ENCODE assay signal across 19 mouse cellular contexts in genomic region chr17:71579176-71579705, GRCm38 (mm10). TPM values are rescaled to one million over a fixed set of nuclear protein-coding genes. Genes with fewer than 3 reads are reported as not detected.
DNase-seq lines count a peak whose midpoint lies in the region; ATAC-seq lines count a peak whose summit lies in the region.
"Had no signal": no experiment of that assay in that cellular context is flagged by ENCODE, and none has a peak within 500 bp of the region (broad histone marks: within the 10 kb centered on the region; RNA-seq: fewer than 3 reads in every experiment).

No protein-coding gene starts in this region.

- DNase-seq in spleen, postnatal 36 days (ENCODE audit: low spot score in 2 of 2): peak; percentile 31 to 32
- no peak for DNase-seq in spleen, postnatal 4 days (ENCODE audit: low spot score in 2 of 2)
- DNase-seq in lung, postnatal 36 days: no peak
- DNase-seq in urinary bladder, postnatal 14 days (ENCODE audit: low spot score): no peak
- DNase-seq: adrenal gland, postnatal 10 days; adrenal gland, postnatal 36 days; cerebellum, adult 18-20 months; cerebellum, adult 9-10 months; cerebellum, postnatal 14 days; gastrocnemius, postnatal 10 days; gastrocnemius, postnatal 36 days; heart, adult 11 months had no signal

- 0 out of 2 replicates have a peak, but pooled peaks have one; percentile 47 for ATAC-seq in common myeloid progenitor, adult 5-6 weeks (replicated peaks; ENCODE audit: low read depth, poor library complexity, severe bottlenecking)
- ATAC-seq in neutrophil, adult 5-6 weeks (ENCODE audit: extremely low read depth, insufficient number of reproducible peaks, low FRiP score, poor library complexity, severe bottlenecking): peak; percentile 36; the same call in 1 of the 2 replicates
- ATAC-seq in megakaryocyte-erythroid progenitor cell, adult 5-6 weeks (replicated peaks; ENCODE audit: low FRiP score, low TSS enrichment, poor library complexity, severe bottlenecking): no peak
- ATAC-seq: CD4-positive, CD25-positive, alpha-beta regulatory T cell, adult 4 months; forebrain, embryonic 15.5 days; Patski had no signal

RNA-seq across cellular contexts. Expression of gene Spdya, which starts 27.4 kb away (rescaled TPM):
- not detected in 2 replicates for total RNA-seq in common myeloid progenitor, adult 5-6 weeks (2017)
- total RNA-seq in neutrophil, adult 5-6 weeks (2017): not detected in 2 replicates
- total RNA-seq in megakaryocyte-erythroid progenitor cell, adult 5-6 weeks (2014; fragmentation: Nextera tagmentation): not detected in 2 replicates
- not detected in 2 replicates for total RNA-seq in megakaryocyte-erythroid progenitor cell, adult 5-6 weeks (2017)
- total RNA-seq: hematopoietic stem cell, adult 5-6 weeks had no signal

RNA-seq across cellular contexts. Expression of gene Wdr43, which starts 36.5 kb away (rescaled TPM):
- 344 and 391 TPM in 2 replicates for total RNA-seq in common myeloid progenitor, adult 5-6 weeks (2017)
- 127 and 130 TPM in 2 replicates for total RNA-seq in neutrophil, adult 5-6 weeks (2017)
- total RNA-seq in megakaryocyte-erythroid progenitor cell, adult 5-6 weeks (2014; fragmentation: Nextera tagmentation): 147 and 179 TPM in 2 replicates
- total RNA-seq in megakaryocyte-erythroid progenitor cell, adult 5-6 weeks (2017): 483 and 518 TPM in 2 replicates

RNA-seq across cellular contexts. Expression of gene Ndc80, which starts 52.6 kb away (rescaled TPM):
- total RNA-seq in common myeloid progenitor, adult 5-6 weeks (2017): 90.5 and 91.4 TPM in 2 replicates
- 24.7 and 25.2 TPM in 2 replicates for total RNA-seq in neutrophil, adult 5-6 weeks (2017)
- total RNA-seq in megakaryocyte-erythroid progenitor cell, adult 5-6 weeks (2014; fragmentation: Nextera tagmentation): 25.1 and 35.8 TPM in 2 replicates
- 73.5 and 83.5 TPM in 2 replicates for total RNA-seq in megakaryocyte-erythroid progenitor cell, adult 5-6 weeks (2017)

Comparison
In these comparisons a context has a peak if more than half of its experiments do, and no peak if none do; other contexts are left out.
1. DNase-seq: peak in spleen, postnatal 36 days (2 of 2); none in spleen, postnatal 4 days (0 of 2), lung, postnatal 36 days (single experiment) and urinary bladder, postnatal 14 days (single experiment).